Comparison of ENCODE assay signal across 9 mouse cellular contexts in the genomic region with DNA sequence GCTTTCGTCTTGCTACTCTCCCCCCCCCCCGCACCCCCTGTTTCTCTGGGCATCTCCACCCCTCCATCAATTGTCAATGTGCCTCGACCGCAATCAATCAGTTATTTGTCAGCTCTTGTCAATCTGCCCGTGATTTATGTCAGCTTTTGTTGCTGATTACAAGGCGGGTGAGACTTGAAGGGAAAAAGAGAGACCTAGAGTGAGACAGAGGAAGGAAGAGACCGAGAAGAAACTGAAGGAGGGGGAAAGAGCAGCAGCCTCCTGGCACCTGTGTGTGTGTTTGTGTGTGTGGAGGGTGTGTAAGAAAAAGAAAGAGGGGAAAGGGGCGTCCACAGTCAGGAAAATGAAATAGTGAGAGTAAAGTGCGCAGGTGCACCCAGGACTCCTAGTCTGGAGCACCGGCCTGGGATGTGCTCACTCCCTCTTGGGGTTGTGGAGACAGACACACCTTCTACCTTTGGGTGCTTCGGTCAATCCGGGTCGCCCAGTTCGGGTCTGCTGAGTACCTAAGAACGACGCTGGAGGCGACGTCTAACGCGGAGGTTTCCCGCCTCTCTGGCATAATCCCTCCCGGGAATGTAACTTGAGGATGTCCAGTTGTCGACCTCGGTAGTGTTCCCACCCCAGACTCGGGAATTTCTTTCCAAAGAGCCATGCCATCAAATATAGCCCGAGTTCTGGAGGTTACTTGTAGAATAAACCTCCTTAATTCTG. TPM values are rescaled to one million over a fixed set of nuclear protein-coding genes. Genes with fewer than 3 reads are reported as not detected.
DNase-seq lines count a peak whose midpoint lies in the region; ATAC-seq and TF ChIP-seq lines count a peak whose summit lies in the region.
"Had no signal": no experiment of that assay in that cellular context is flagged by ENCODE, and none has a peak within 500 bp of the region (broad histone marks: within the 10 kb centered on the region; RNA-seq: fewer than 3 reads in every experiment).

No protein-coding gene starts in this region.

- H3K4me3 ChIP-seq in embryonic facial prominence, embryonic 13.5 days, result peak overlapping the region; percentile 83
- H3K4me3 ChIP-seq in limb, embryonic 12.5 days (replicated peaks), result peak overlapping the region; percentile 89
- peak overlapping the region; percentile 78 for H3K4me3 ChIP-seq in midbrain, postnatal 0 days (ENCODE audit: low read depth, low read length)

- peak; percentile 23 for DNase-seq in layer of hippocampus, adult 11-12 months (ENCODE audit: low spot score)
- no peak for DNase-seq in layer of hippocampus, adult 9-10 months (ENCODE audit: low spot score)
- peak; percentile 22 for DNase-seq in heart, postnatal 4 days
- DNase-seq in midbrain, postnatal 0 days (ENCODE audit: low spot score), result peak; percentile 22
- DNase-seq in spleen, postnatal 36 days (ENCODE audit: low spot score in 2 of 2), result no peak
- DNase-seq in spleen, postnatal 10 days (ENCODE audit: low spot score in 2 of 2), result no peak

- H3K9ac ChIP-seq in embryonic facial prominence, embryonic 13.5 days, result peak overlapping the region; percentile 76
- H3K9ac ChIP-seq in limb, embryonic 12.5 days (replicated peaks), result peak overlapping the region; percentile 61
- no peak overlapping the region for H3K9ac ChIP-seq in midbrain, postnatal 0 days (replicated peaks; ENCODE audit: low read length, poor library complexity, severe bottlenecking)

- peaks cover 14% of the 10 kb centered on the region for H3K36me3 ChIP-seq in embryonic facial prominence, embryonic 13.5 days
- H3K36me3 ChIP-seq in limb, embryonic 12.5 days, result peaks cover 19% of the 10 kb centered on the region
- H3K36me3 ChIP-seq in midbrain, postnatal 0 days (ENCODE audit: insufficient read depth, low read length), result no peaks in the 10 kb centered on the region
- H3K36me3 ChIP-seq: G1E had no signal

- peaks cover 46% of the 10 kb centered on the region for H3K4me1 ChIP-seq in embryonic facial prominence, embryonic 13.5 days
- H3K4me1 ChIP-seq in limb, embryonic 12.5 days (replicated peaks), result peaks cover 54% of the 10 kb centered on the region
- peaks cover 7% of the 10 kb centered on the region; the same call in 1 of the 2 replicates for H3K4me1 ChIP-seq in midbrain, postnatal 0 days (ENCODE audit: insufficient read depth, low read length)

- H3K27me3 ChIP-seq in embryonic facial prominence, embryonic 13.5 days, result peaks cover 58% of the 10 kb centered on the region
- peaks cover 56% of the 10 kb centered on the region for H3K27me3 ChIP-seq in limb, embryonic 12.5 days
- peaks cover 32% of the 10 kb centered on the region for H3K27me3 ChIP-seq in midbrain, postnatal 0 days (ENCODE audit: insufficient read depth, low read length)

- peak overlapping the region; percentile 77 for H3K4me2 ChIP-seq in embryonic facial prominence, embryonic 13.5 days
- H3K4me2 ChIP-seq in limb, embryonic 12.5 days, result peak overlapping the region; percentile 86
- peak overlapping the region; percentile 91 for H3K4me2 ChIP-seq in midbrain, postnatal 0 days (ENCODE audit: low read depth, low read length, poor library complexity, severe bottlenecking)

- WGBS in embryonic facial prominence, embryonic 13.5 days, result under 1% methylated on average over 26 of the region's 26 CpGs
- under 1% methylated on average over 26 of the region's 26 CpGs for WGBS in limb, embryonic 12.5 days
- WGBS in midbrain, postnatal 0 days, result under 1% methylated on average over 25 of the region's 26 CpGs

- H3K27ac ChIP-seq in embryonic facial prominence, embryonic 13.5 days, result peak overlapping the region; percentile 98
- H3K27ac ChIP-seq in limb, embryonic 12.5 days, result peak overlapping the region; percentile 85
- peak overlapping the region; percentile 38; the same call in 1 of the 2 replicates for H3K27ac ChIP-seq in midbrain, postnatal 0 days (ENCODE audit: low read depth, low read length)

- ATAC-seq in embryonic facial prominence, embryonic 13.5 days (ENCODE audit: insufficient number of reproducible peaks, insufficient read depth, low FRiP score, low TSS enrichment, low read depth), result no peak
- no peak for ATAC-seq in limb, embryonic 12.5 days (ENCODE audit: insufficient number of reproducible peaks, insufficient read depth, low FRiP score, low TSS enrichment, low read depth)
- ATAC-seq in midbrain, postnatal 0 days (ENCODE audit: low FRiP score), result no peak

- no peak for TF ChIP-seq CTCF in midbrain, postnatal 0 days (IDR thresholded peaks at IDR 0.05)

- no peaks in the 10 kb centered on the region for H3K9me3 ChIP-seq in embryonic facial prominence, embryonic 13.5 days
- H3K9me3 ChIP-seq in limb, embryonic 12.5 days, result no peaks in the 10 kb centered on the region
- no peaks in the 10 kb centered on the region for H3K9me3 ChIP-seq in midbrain, postnatal 0 days (ENCODE audit: low read length)

RNA-seq across cellular contexts. Expression of a gene that starts 0.7 kb away (rescaled TPM):
- 25.9 and 30.5 TPM in 2 replicates for polyA plus RNA-seq in embryonic facial prominence, embryonic 13.5 days (2015; fragmentation: Nextera tagmentation; extraction: Ambion mirVana)
- total RNA-seq in heart, postnatal 4 days (2021), result 1 to 10 TPM; 2.5 to 3.3 TPM
- 46.0 and 47.1 TPM in 2 replicates for polyA plus RNA-seq in limb, embryonic 12.5 days (2016; fragmentation: Nextera tagmentation; extraction: Ambion mirVana)
- total RNA-seq in midbrain, postnatal 0 days (2014; rRNA removed), result 9.1 and 10.1 TPM in 2 replicates
- 4.2 and 4.3 TPM in 2 replicates for polyA plus RNA-seq in midbrain, postnatal 0 days (2015; fragmentation: Nextera tagmentation; extraction: Ambion mirVana)
- total RNA-seq: G1E had no signal

RNA-seq across cellular contexts. Expression of a gene that starts 30.8 kb away (rescaled TPM):
- polyA plus RNA-seq in embryonic facial prominence, embryonic 13.5 days (2015; fragmentation: Nextera tagmentation; extraction: Ambion mirVana), result 0.52 and 1.2 TPM in 2 replicates
- total RNA-seq in heart, postnatal 4 days (2021), result 1 to 10 TPM in 1 of 2 experiments, under 1 TPM in 1; 0.68 to 1.5 TPM
- 0.41 TPM in 1 of 2 replicates, not detected in the other for polyA plus RNA-seq in limb, embryonic 12.5 days (2016; fragmentation: Nextera tagmentation; extraction: Ambion mirVana)
- not detected in 2 replicates for total RNA-seq in midbrain, postnatal 0 days (2014; rRNA removed)
- 0.34 and 0.35 TPM in 2 replicates for polyA plus RNA-seq in midbrain, postnatal 0 days (2015; fragmentation: Nextera tagmentation; extraction: Ambion mirVana)
- total RNA-seq: G1E had no signal
- polyA plus RNA-seq: G1E had no signal

Comparison
In these comparisons a context has a peak if more than half of its experiments do, and no peak if none do; other contexts are left out.
1. DNase-seq: peak in layer of hippocampus, adult 11-12 months (single experiment), heart, postnatal 4 days (single experiment) and midbrain, postnatal 0 days (single experiment); none in layer of hippocampus, adult 9-10 months (single experiment), spleen, postnatal 36 days (0 of 2) and spleen, postnatal 10 days (0 of 2).
2. H3K27ac ChIP-seq: peak in every context shown above with its lines; median percentile 98 in embryonic facial prominence, embryonic 13.5 days; 85 in limb, embryonic 12.5 days; 38 in midbrain, postnatal 0 days.
3. Peak in every context shown above with its lines, with median percentiles within 50 percentile points of each other: H3K4me2 ChIP-seq and H3K4me3 ChIP-seq.